Mouse (Mus musculus) regulatory T cell (primary cell): ENCODE measurements at regions not wholly inside any gene's neighbourhood (a gene's known extent, or its start where the extent isn't known, plus 50 kb on each side); places are given as distances from the start of the nearest gene placed in this dataset.

Source experiments
- in situ Hi-C: fragments of 300-600 bp; cut with MboI, MseI; formaldehyde crosslinking; loops from one replicate; pipeline ENCODE4 v1.15.1; 2025; ENCODE audit warnings: high pct_unique_total_duplicates

DNA sequence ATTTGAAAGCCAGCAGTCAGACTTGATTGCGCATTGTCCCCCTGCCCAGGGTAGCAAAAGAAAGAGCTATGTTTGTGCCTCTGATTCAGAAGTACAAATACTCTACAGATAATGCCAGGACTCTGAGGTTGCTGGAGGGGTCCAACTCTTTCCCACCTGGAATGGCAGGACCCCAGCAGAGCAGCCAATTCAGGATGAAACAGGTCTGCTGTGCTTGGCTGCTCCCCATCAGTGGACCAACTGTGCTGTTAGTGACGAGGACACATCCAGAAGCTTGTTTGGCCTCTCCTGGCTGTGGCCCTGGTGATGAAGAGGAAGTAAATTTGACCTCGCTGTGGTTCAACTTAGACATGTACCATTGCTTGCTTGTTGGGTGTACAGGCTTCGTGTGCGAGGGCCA, 437.8 kb downstream of the Prdm2 start:
- in situ Hi-C loops: no loop called here

DNA sequence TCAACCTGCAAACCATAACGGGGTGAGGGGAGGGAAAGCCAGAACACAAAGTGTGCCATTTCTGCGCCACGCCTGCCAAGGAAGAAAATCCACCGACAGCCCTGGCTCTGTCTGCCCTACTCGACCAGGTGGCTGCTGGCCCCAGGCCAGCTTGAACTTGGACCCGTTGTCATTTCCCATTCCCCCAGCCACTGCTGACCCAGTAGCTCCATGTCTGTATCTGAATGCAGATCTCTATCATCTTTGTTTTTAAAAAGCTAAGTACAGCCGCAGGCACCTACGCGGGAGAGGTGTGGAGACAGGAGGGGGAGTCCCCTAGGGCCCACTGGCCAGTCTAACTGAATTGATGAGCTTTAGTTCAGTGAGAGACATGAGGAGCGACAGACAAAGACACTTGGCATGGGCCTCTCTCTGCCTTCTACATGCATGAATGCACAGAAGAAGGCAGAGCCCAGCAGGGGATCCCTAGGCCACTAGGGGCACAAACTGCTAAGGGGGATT, 439.1 kb downstream of the Prdm2 start:
- in situ Hi-C loops: no loop called here

DNA sequence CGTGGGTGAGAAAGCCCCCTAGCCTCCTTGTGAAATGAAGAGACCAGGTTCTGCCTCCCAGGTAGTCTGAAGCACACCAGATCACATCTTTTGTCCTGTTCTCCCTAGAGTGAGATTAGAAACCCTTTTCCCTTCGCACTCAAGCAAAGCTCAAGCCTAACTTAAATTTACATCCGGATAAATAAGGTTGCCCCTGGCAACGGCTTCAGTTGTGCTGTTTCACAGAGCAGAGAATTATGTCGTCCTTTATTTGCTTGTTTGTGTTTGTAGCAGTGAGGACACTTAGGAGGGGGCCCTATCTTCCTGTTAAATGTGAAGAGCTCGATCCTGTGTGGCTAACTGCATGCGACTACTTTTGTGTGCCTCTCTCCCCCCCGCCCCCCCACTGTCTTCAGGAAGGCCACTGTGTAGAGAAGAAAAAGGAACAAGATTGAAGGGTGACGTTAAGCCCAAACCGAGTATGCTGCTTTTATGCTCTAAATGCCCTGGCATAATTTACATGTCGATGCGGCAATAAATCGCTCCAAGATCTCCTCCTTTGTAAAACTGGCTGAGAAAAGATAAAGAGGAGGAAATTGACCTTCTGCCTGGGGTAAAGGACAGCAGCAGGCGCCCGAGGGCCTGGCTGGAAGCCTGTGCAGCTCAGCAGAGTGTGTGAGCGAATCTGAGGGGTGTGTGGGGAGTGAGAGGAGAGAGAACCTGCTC, 439.9 kb downstream of the Prdm2 start:
- in situ Hi-C loops: no loop called here

DNA sequence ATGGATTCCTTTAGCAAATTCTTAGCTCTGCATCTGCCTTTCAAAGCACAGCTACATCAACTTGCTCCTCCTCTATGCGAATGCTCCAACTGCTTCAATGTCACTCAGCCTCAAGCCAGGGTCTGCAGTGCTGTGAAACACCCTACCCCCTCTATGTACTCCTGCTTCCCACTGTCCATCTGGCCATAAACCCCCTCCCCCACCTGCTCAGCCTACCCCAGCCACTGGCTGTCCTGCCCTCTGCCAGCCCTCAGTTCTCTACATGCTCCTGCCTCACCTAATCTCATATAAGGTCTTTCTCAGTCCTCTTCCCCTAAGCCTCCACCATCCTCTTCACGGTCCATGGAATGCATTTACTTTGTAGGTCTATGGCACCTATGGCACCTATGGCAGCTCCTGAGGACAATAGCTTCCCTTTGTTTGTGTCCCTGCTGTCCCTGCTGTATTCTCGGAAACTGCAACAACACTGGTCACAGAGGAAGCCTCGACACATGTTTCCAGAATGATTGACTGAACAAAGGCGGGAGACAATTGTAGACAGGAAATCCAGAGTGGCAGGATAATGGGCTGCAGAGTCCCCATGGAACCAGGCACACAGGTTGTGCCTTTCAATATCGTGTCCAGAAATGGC, 441.2 kb downstream of the Prdm2 start:
- in situ Hi-C loops: no loop called here

DNA sequence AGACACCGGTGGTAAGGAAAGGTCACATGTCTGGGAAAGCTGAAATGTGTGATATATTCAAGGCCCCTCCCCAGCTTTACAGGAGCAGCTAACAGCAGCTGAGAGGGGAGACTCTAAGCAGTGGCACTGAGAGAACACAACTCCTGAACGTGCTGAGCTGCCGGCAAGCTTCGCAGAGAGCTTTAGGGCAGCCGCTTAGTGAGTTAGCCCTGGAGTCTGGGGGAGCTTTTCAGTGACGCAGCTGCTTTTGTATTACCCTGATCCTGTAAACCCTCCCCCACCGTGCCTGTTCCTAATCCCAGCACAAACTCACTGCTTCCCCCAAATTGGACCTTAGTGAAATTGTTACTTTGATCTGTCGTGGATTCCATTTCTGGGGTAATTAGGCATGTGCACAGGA, 442.6 kb downstream of the Prdm2 start:
- in situ Hi-C loops: no loop called here

DNA sequence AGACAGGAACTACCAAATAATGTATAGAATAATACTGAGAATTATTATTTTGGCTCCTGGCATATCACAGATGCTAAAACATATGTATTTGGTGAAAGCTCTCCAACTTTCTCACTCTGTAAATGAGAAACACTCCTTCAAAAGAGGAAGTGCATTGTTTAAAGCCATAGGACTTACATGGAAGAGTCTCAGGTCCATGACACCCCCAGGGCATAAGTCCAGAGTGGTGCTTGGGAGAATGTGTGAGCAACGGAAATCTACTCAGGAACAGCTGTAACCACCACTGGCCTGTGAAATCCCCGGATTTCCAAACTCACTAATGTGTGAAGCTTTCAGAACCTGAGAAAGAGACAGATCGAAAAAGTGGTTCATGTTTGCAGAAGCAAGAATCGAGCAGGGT, 445.1 kb downstream of the Prdm2 start:
- in situ Hi-C loops: no loop called here

DNA sequence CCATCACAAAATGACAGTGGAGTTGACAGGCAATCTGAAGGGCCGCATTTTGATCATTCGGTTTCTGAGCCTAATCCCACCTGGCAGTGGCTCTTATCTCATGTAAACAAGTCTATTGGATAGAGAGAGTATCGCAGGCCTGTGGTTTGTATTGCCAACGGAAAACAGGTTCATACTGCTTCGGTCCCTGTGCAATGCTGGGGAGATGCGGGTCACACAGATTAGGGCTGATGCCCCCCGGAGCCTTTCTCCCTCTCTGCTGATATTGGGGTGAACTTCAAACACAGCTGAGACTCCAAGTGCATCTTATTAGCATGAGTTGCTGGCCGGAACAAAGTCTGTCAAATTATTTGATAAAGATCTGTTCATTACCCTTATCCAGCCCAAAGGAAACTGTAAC, 451.2 kb downstream of the Prdm2 start:
- in situ Hi-C loops: no loop called here

DNA sequence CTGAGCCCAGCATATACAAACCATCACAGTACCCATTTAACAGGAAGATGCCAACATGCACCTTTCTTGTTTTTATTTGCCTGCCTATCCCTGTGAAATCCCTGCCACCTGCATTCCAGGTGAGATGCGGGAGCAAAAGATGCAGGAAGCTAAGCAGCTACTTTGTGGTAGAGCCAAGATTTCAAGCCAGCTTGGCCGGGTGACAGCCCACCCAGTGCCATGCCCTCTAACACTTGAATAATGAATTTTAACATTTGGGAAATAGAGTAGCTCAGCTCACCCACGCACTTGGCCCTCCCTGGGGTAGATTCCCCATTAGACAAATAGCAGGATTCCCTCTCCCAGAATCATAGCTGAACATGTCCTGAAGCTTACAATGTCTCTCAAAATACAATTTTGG, 454.7 kb downstream of the Prdm2 start:
- in situ Hi-C loops: no loop called here

DNA sequence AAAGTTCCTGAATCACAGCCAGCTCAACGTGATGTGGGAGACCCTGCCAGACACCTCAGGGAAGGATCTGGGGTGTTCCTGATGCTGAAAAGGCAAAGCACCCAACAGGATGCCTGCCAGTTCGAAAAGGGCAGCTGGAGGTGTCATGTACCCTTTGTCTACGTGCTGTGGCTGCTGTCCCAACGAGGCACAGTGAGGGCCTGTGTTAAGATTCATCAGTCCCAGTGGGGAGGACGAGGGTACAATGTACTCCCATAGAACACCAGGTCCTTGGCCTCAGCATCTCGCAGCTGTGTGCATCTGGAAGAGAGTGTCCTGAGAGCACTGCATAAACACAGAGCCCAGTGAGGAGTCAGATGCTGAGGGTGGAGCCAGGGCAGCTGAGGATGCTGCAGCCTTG, 456.5 kb downstream of the Prdm2 start:
- in situ Hi-C loops: no loop called here

DNA sequence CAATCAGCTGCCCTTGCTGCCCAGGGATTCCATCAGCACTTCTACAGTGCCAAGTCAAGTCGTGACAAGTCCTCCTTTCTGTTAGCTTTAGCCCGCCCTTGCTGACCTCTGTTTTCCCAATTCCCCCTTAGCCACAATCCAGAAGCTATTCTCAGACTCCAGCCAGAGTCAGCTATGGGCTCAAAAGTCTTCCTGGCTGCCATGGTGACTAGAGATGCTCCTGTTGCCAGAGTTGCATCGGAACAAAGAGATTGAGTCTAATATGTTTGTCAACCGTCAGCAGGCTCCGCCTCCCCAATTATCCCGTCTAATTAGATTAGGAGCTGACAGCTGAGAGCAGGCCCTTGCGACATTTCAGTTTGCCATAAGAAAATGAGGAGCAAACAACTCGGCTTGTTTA, 462.9 kb downstream of the Prdm2 start:
- in situ Hi-C loops: no loop called here

DNA sequence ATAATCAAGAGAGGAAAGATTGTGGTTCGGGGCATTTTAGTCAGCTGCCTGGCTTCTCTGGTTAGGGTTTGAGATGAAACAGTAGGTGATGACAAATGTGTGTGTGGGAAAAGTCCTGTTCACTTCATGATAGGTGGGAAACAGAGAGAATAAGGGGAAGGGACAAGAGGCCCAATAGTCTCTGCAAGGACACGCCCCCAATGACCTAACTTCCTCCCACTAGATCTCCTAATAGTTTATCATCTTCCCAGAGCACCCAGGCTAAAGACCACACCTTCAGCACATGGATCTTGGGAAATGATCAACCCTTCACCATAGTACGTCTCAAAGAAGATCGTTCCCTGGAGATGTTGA, 484.3 kb upstream of the Kazn start:
- in situ Hi-C loops: no loop called here

DNA sequence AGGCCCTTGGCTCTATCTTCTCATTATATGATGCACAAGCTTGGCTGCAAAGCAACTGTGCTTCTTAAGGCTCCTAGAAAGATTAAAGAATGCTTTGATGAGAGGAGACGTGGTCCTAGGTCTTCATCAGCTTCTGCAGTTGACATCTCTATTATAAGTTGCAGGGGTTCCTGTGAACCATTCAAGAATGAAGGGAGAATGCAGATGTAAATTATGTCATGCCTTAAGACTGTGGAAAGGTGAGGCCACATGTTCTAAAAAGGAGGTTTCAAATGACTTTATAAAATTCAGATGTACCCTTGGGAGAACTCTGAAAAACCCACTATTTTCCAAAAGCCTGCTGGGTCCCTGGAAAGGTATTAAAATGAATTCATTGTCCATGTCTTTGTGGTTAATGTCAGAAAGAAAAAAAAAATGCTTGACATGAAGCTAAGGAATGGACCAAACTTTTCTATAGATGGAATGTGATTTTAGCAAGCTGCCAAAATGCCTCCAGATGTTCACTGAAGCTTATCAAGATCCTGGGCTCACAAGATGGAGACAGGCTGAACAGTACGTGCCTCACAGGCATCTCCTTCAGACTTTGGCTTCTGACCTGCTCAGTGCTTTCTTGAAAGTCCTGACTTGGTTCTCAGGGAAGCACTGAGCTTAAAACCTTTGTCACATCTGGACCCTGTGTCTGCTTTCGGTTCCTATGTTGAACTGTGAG, 483.8 kb upstream of the Kazn start:
- in situ Hi-C loops: no loop called here

DNA sequence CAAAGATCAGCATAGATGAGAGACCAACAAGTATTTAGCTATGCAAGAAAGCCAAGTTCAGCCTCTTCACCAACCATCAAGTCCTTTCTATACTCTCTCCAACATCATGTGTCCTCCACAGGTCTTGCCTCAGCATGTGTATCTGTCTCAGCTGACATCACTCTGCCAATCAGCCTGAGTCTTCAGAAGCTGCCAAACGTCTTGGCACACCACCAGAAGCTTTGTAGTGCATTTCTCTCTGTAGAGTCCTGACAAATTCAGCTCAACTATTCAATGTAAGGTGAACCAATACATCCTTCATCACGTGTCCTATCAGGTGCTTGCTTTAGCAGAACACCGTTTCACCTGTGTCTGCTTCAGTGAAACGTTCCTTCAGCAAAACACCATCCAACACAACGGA, 462.4 kb upstream of the Kazn start:
- in situ Hi-C loops: no loop called here

DNA sequence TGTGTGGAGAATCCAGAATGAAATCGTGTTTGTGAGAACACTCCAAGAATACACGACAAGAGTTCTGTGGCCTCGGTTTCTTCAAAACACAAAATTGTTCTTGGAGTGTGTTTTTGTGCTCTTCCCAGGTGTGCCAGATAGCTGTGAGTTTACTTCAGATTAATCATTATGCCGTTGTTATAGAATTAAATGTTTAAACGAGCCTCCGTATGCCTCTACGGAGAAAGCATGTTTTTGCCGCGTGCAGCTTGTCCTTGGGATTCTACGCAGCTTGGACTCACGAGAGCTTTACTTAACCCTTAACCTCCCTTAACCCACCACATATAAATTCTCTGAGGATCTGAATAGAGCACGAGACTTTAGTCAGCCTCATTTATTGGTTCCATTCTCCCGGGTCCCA, 455.7 kb upstream of the Kazn start:
- in situ Hi-C loops: no loop called here

DNA sequence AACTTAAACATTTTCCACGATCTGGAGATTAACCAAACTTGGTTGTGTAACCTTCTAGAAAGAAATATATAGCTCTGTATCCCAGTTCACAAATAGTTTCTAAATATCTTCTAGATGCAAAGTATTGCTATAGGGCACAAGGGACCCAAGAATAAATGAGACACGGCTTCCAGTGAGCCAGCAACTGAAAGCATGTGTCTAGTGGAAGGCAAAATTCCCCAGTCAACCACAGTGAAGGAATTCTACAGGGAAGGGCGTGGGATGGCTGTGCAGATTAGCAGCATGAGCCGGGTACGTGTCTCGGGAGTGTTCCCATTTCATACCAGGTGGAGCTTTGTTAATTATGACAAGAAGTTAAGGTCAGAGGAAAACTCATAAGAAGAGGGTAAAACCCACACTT, 449.0 kb upstream of the Kazn start:
- in situ Hi-C loops: no loop called here

DNA sequence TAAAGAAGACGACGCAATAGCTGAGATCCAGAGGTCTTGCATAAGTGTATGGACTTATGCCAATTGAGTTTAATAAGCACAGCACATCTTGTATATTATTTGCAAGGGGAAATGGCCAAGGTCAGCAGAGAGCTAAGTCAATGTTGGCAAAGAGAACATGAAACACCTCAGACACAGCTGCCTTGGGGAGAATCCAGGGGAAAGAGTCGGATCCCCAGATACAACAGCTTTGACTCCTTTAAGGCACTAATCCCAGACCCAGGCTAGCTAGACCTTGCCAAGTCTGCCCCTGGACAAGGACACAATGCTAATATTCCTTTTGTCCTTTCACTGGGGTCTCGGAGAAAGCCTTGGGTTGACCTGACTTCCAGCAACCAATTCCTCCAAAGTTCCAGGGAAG, 438.2 kb upstream of the Kazn start:
- in situ Hi-C loops: no loop called here

DNA sequence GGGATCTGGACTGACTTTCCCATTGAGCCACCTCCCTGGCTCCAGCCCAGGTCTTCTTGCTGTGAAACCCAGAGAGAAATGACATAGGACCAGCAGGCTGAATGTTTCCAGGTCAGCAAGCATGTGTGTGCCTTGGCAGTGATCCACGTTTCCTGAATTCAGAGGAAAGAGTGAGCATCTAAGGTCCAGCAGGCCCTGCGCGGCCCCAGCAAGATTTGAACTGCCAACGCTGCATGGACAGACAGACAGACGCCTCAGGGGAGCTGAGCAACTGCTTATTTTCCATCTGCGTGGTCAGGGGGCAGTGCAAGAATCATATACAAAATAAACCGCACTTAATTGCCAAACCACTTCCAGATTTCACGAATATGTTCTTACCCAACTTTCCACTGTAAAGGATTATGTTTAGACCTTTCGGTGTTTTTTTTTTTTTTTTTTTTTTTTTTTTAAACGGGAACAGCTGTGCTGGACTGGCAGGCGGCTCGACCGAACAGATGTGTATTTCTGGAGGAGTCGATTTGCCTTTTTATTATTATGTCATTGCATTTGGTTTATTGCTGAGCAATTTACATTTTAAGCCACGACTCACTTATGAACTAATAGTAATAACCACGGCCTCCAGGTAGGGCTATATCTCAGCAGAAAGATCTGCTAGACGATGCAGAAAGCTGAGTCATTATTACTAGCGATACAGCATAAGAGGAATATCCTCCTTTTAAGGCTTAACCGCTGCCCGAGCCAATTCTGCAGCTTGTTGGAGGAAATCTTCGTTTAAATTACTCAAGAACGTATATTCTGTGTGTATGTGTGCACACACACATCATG, 435.7 kb upstream of the Kazn start:
- in situ Hi-C loops: no loop called here

DNA sequence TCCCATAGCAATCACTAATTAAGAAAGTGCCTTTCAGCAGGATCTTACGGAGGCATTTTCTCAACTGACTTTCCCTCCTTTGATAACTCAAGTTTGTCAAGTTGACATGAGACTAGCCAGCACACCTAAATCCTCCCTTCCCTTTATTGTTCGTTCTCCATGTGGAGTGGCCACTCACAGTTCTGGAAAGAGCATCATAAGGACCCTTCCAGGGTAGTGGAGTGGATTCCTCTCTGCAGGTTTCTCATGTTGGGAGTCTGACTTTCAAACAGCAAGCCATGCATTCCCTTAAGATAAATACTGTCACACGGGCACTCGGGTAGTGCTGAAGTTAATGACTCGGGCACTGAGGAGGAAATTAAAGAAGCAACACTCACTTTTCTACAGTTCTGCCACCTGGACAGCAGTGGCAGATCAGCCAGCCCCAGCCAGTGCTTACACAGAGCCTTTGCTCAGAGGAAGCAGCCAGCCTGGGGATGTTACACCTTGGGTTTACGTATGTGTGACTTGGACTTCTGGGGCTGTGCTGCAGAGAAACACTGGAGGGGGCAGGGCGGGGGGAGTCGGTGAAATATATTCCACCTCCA, 432.8 kb upstream of the Kazn start:
- in situ Hi-C loops: no loop called here

DNA sequence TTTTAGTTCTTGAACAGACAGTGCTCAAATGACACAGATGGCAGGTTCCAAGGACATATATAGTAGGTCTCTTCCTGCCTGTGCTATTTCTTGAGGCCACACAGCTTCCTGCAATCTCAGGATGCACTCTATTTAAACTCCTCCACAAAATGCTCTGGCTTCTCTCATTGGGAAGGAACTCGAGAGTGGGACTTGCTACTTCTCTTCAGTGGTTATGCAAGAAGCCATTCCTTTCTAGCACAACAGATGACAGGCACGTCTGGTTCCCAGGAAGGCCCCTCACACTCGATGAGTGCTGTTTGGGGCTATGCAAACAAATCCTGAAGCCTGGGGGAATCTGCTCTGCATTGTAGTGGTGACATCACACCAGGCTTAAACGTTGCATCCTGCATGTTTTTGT, 425.6 kb upstream of the Kazn start:
- in situ Hi-C loops: no loop called here

DNA sequence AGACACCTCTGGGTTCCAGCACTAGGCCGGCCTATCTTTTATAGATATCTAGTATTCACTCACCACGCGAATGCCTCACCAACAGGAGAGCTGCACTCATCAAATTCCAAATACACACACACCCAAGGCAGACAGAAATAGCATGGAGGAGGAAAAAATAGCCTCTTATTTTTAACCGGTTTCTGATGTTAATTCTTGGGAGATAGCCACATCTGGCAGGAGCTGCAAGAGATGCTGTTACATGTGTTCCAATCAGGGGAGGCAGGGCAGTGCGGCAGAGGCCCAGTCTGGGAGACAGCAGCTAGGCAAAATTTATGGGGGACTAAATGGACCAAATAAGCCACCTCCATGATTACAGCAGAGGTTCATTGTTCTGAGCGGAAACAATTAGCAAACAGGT, 419.0 kb upstream of the Kazn start:
- in situ Hi-C loops: no loop called here

DNA sequence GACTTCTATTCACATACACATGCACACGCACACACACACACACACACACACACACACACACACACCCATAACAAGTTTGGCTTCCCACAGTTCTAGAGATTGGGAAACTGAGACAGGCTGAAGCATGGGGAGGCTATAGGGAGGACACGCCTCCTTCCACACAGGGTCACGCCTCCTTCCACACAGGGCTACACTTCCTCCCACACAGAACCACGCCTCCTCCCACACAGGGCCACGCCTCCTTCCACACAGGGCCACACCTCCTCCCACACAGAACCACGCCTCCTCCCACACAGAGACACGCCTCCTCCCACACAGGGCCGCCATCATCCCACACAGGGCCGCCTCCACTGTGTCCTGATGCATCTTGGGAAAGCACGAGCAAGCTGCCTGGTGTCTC, 401.9 kb upstream of the Kazn start:
- in situ Hi-C loops: no loop called here

DNA sequence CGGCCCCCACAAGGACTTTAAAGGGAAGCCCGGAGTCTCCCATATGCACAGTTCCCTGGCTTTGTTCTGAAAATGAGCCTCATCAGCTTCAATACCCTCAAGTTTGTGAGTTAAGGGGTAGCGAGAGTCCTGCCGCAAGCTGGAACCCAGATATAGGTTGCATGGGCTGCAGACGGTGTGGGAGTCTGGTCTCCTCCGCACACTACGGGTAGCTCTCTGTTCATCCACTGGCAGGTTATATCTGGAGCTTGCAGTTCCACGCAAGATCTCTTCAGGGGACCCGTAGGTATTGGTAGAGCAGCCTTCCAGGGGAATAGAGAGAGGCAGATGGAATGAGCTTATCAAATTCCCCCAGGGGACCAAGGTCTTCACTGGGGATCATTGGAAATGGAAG, 400.1 kb upstream of the Kazn start:
- in situ Hi-C loops: no loop called here
